Mouse (Mus musculus) c-Kit-positive CD71-positive TER-119-positive erythroid progenitor cells, embryonic 14.5 days (primary cell): Measurements from ENCODE around the gene Olfr902.
"Not testable (repeated sequence)": the region's sequence is repeated elsewhere in the genome, so short reads cannot be mapped to it uniquely, and the experiment has no call there.

ENCODE experiments used
- DNase-seq: peaks from one replicate; pipeline ENCODE4 v3.0.0-alpha.2; 2013; ENCODE audit warnings: low spot score

Olfr902 gene

DNA sequence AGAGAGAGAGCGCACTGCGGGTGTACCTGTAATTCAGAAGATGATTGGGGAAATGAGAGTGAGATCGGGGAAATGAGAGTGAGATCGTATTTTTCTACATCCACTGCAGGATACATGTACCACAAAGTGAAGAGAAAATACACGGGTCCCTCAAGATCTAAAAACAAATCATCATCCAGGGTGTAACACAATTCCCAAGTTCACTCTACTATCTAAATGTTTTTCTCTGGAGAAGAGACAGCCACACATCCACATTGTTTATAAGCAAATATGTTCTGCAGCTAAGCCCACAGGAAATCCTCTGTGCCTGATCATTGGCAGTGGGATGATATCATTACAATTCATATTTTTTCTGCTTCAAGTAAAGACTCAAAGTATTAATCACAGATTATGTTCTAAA, at the start of gene Olfr902:
Gene Olfr902 (plus strand): TSS at position 301 of the 400 bp plus-strand sequence.
- no peak for DNase-seq

DNA sequence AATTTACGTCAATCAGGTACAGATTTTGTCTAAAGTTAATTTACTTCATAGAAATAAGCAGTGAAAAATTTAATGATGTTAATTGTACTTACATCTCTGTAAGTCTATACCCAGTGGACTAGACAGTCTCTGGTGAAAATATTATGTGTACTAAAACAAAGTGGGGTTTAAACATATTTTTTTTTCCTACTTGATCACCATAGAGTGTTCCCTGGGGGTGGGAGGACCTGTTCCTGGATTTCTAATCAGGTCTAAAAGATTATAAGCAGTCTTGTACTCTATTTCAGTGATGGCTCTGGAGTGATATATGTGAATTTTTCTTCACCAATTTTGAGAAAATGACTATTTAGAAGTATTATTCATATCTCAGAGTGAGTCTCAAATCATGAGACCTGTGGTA, 46.1 kb upstream of the Olfr902 start, which contains the start of gene Olfr147:
Gene Olfr147 (plus strand): TSS at position 301 of the 400 bp plus-strand sequence.
- DNase-seq, result no peak

DNA sequence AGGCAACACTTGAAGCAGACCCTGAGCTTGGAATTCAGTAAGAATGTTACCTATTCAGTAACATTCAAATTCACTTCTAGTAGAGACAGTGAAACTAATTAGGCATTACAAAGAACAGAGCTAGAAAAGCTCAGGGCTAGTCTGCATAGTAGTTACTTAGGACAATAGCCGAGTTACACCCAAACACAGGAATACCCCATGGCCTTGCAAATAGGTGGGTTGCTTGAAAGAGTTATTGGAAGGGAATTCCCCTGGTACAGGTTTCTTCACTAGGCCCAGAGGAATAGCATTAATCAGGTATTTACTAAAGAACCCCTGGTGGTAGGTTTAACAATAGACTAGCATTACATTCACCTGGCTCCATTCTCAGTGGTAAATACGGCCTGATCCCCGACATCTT, 40.0 kb upstream of the Olfr902 start:
- not testable (repeated sequence) for DNase-seq

DNA sequence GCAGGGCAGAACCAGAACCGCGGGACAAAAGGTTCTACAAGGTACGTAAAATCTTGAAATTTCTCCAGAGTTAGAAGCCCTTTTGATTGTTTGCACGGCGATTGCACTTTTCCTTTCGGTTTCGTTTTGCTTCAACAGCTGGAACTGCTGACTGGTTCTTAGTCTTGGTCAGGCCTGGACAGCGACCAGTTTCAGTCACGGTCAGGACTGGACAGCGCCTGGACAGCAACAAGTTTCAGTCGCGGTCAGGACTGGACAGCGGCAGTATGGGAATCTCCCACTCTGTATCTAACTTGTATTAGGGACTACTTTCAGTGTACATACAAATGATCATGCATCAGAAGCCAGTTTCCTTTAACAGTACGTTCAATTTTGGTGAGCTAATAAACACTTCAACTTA, 34.0 kb upstream of the Olfr902 start:
- DNase-seq, result not testable (repeated sequence)

DNA sequence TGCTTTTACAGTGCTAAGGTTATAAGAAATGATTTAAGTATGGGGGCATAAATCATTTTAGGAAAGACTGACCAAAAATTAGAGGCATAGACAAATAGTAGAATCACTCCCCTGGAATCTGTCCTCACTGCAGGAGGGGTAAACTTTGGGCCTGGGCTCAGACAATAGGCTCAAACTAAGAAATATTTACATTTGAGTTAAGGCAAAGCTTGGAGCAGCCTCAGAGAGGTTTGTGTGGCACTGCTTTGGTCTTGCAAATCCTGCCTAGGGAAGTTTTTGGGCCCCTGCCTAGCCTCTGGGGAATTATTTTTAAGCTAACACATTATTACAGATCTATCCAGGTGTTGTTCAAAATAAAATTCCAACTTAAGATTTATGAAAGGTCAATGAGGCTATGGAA, 23.7 kb upstream of the Olfr902 start:
- no peak for DNase-seq

DNA sequence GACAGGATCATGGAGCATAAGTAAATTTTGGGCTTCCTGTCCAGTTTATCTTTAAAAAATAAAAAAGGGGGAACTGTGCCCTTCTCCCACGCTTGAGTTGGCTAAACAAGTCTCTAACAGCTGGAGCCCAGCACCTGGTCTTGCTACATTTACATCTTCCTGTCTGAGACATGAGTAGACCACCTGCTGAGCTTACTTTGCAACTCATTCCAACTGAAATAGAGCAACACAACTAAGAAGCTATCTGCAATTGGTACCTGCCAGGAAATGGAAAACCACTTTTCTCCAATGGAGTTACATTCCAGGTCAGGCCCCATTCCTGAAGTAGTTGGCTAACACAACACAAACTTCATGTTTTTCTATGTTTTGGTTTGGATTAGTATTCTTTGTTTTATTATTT, 20.4 kb upstream of the Olfr902 start:
- DNase-seq, result no peak

DNA sequence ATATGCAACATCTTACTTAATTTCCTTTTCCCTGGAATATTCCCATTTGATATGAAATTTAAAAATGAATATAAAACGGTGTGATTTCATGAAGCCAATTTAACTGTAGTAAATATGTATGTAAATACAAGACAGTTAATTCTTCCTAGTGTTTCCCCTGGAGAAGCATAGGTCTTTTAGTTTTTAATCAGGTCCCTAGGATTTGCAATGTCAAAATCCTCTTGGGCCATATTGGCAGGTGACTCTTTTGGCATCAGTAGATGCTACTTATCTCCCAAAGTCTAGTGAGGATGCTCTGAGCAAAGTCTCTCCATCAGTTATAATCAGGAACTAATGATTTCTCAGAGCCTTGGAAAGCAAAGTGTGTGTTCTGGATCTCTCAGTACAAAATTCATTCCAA, 18.3 kb upstream of the Olfr902 start, which contains the start of gene Olfr901:
Gene Olfr901 (plus strand): TSS at position 301 of the 400 bp plus-strand sequence.
- DNase-seq, result no peak

DNA sequence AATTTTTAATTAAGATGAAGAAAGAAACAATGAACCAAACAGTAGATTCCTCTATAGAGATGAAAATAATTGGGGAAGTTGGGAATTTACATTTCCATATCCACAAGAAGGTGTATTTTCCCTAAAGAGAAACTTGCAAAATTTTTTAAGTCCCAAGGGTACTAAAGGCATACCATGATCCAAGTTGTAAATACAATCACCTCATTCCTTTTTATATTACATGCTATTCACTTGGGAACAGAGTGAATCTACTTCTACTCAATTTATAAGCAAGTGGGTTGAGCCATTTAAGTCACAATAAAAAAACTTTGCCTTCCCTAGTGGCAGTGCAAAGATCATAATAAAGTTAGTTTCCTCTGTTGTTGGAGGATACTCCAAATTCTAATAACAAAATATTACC, 15.4 kb downstream of the Olfr902 start, which contains the start of gene Olfr904:
Gene Olfr904 (plus strand): TSS at position 301 of the 400 bp plus-strand sequence.
- no peak for DNase-seq

DNA sequence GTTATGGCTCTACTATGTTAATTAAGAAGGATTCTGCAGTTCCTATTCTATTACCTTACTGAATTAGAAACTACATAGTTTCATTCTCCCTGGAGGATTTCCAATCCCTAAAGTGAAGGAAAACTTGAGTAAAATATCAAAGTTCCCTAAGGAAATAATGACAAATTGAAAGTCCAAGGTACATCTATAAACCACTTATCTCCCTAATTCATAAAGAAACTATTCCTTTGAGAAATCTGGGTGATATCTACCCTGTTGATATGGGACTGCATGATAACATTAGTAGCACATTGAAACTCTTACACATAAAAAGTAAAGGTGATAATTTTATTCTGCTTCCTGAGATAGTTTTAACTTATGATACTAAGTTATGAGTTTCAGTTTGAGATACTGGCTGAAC, 23.4 kb downstream of the Olfr902 start, which contains the start of gene Olfr905:
Gene Olfr905 (plus strand): TSS at position 301 of the 400 bp plus-strand sequence.
- no peak for DNase-seq

DNA sequence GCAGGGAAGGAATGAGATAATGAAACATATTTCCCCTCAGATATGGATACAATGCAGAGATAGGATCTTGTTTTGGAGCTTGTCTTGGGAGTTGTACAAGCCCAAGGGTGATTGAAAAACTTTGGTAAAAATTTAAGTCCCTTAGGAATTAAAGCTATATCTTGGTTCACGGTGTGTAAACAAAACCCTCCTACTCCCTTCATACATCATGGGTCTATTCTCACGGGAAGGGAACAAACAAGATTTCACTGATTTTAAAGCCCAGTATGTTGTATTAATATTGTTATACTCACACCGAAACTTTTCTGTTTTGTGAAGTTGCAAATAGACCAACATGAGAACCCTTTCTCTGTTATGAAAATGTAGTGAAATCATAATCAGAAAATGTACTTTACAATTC, 39.3 kb downstream of the Olfr902 start, which contains the start of gene Olfr906:
Gene Olfr906 (plus strand): TSS at position 301 of the 400 bp plus-strand sequence.
- DNase-seq, result no peak

DNA sequence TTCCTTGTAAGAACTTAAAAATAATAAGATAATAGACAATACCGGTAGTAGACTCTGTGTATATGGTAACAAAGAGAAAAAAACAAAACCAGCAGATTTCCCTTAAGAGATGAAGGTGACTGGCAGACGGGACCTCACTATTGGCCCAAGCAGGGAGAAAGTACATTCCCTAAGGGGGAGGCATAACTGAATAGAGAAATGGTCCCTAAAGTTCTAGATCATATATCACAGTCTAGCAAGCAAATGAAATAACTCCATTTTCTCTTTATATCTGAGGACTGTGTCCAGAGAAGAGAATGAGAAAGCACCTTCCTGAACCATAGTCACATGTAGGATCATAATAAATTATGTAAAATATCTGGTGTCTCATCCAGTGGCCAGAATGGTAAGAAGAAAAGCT, 48.0 kb downstream of the Olfr902 start, which contains the start of gene Olfr907:
Gene Olfr907 (plus strand): TSS at position 301 of the 400 bp plus-strand sequence.
- no peak for DNase-seq
